Mouse (Mus musculus) hindbrain, embryonic 12.5 days (tissue): ENCODE data around the gene Cntfr. TPM values are rescaled to one million over a fixed set of nuclear protein-coding genes. Genes with fewer than 3 reads are reported as not detected.
"Not testable (repeated sequence)": the region's sequence is repeated elsewhere in the genome, so short reads cannot be mapped to it uniquely, and the experiment has no call there.

ENCODE experiments used
- ATAC-seq: fragments of 200-750 bp; cut with Nextera tagmentation; 2 replicates; pipeline ENCODE4 v1.8.0; 2017; ENCODE audit warnings: moderate TSS enrichment; ENCODE audit not compliant: low FRiP score
- H3K27ac ChIP-seq: fragments of 300-500 bp; sonication (generic); 2 replicates; pipeline ENCODE4 v1.5.1; 2016; ENCODE audit warnings: mild to moderate bottlenecking
- H3K27me3 ChIP-seq: fragments of 300-500 bp; sonication (generic); 2 replicates; pipeline ENCODE4 v1.6.1; 2016; ENCODE audit warnings: mild to moderate bottlenecking
- H3K36me3 ChIP-seq: fragments of 300-500 bp; sonication (generic); 2 replicates; pipeline ENCODE4 v1.6.1; 2016; ENCODE audit warnings: mild to moderate bottlenecking
- H3K4me1 ChIP-seq: fragments of 300-500 bp; sonication (generic); 2 replicates; pipeline ENCODE4 v1.6.1; 2016
- H3K4me2 ChIP-seq: fragments of 300-500 bp; sonication (generic); replicated peaks from 2 replicates; pipeline ENCODE4 v1.6.1; 2016; ENCODE audit warnings: mild to moderate bottlenecking
- H3K4me3 ChIP-seq: fragments of 300-500 bp; sonication (generic); 2 replicates; pipeline ENCODE4 v1.5.1; 2016; ENCODE audit warnings: mild to moderate bottlenecking
- H3K9ac ChIP-seq: fragments of 300-500 bp; sonication (generic); 2 replicates; pipeline ENCODE4 v1.6.1; 2016; ENCODE audit warnings: mild to moderate bottlenecking, moderate library complexity
- H3K9me3 ChIP-seq: fragments of 300-500 bp; sonication (generic); replicated peaks from 2 replicates; pipeline ENCODE4 v1.6.1; 2016; ENCODE audit warnings: mild to moderate bottlenecking
- WGBS: fragments of 180-500 bp; shearing (Covaris S2); methylation state at CpG from one replicate; pipeline ENCODE4 v1.1.7; 2016; 5-methylcytosine and 5-hydroxymethylcytosine counted together
- polyA plus RNA-seq: library from polyadenylated mRNA; unstranded; fragments of >200 nt; fragmentation: Nextera tagmentation; extraction: Ambion mirVana; gene quantifications from 2 replicates; pipeline ENCODE4 v1.2.1, GENCODE M21; 2016

Gene Cntfr
- 28.8 and 35.9 TPM in 2 replicates for polyA plus RNA-seq

DNA sequence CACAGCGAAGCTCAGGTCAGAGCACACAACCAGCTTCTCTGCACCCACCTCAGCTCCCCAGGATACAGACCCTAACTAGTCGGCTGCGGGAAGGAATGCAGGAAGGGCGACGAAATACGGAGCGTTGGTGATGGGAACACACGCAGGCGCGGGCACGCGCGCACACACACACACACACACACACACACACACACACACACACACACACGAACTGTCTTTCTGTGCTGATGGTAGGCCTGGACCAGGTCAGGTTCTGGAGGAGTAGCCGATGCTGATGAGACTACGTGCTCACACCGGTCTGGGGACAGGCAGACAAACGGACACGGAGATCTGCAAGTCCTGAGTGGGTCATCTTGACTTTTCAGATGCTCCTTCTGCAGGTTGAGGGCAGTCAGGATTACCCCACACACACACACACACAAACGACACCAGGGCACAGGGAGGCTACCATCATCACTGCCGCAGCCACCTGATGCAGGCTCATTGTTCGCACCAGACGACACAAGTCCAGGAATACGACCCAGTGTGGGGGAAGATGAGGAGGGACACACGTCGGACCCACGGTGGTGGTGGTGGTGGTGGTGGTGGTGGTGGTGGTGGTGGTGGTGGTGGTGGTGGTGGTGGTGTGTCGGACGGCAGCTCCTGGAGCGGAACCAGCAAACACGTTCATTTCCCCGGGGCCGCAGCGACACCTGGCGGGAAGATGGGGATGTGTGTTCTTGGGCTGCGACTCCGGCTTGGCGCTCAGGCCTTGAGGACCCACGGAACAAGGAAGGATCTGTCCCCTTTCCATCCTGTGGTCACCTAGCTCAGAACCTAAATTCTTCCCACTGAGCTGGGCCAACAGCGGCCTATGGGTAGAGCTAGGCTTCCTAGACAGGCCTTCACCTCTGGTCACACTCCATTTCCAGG lies at the start of gene Cntfr:
TSS of gene Cntfr (minus strand) at position 160 of the 912 bp plus-strand sequence.
- not testable (repeated sequence) for H3K27ac ChIP-seq, H3K9ac ChIP-seq, H3K9me3 ChIP-seq, ATAC-seq, H3K36me3 ChIP-seq, H3K4me1 ChIP-seq, H3K27me3 ChIP-seq
- 17% methylated on average over 28 of the region's 40 CpGs for WGBS
- Histone ChIP-seq H3K4me3 (peak within 1 kb of the TSS; percentile 25; the same call in 1 of the 2 replicates), H3K4me2 (peak within 1 kb of the TSS; percentile 41; the same call in 1 of the 2 replicates)

GRCm38 (mm10) chr4:41745021-41745420 lies 48.1 kb upstream of the Cntfr start:
- H3K9me3 ChIP-seq: peaks cover 10% of the 10 kb centered on the region
- no peak for ATAC-seq
- H3K27me3 ChIP-seq: no peaks in the 10 kb centered on the region
- no peak overlapping the region for H3K27ac ChIP-seq
- H3K9ac ChIP-seq: no peak overlapping the region
- no peak overlapping the region for H3K4me2 ChIP-seq
- H3K4me1 ChIP-seq: peaks cover 8% of the 10 kb centered on the region
- H3K4me3 ChIP-seq: no peak overlapping the region
- 0 out of 2 replicates have a peak, but pooled peaks cover 3% of the 10 kb centered on the region for H3K36me3 ChIP-seq
- 68% methylated on average over 1 of the region's 1 CpGs for WGBS

- 73% methylated on average over 2 of the region's 2 CpGs for WGBS
- Histone ChIP-seq H3K9me3 (peaks cover 10% of the 10 kb centered on the region), H3K27me3 (no peaks in the 10 kb centered on the region), H3K9ac (no peak overlapping the region), H3K4me1 (peaks cover 17% of the 10 kb centered on the region), H3K27ac (no peak overlapping the region), H3K36me3 (peaks cover 6% of the 10 kb centered on the region; the same call in 1 of the 2 replicates), H3K4me3 (no peak overlapping the region), H3K4me2 (no peak overlapping the region)
- no peak for ATAC-seq
These were observed 47.2 kb upstream of the Cntfr start for GRCm38 (mm10) chr4:41744131-41744530.

DNA sequence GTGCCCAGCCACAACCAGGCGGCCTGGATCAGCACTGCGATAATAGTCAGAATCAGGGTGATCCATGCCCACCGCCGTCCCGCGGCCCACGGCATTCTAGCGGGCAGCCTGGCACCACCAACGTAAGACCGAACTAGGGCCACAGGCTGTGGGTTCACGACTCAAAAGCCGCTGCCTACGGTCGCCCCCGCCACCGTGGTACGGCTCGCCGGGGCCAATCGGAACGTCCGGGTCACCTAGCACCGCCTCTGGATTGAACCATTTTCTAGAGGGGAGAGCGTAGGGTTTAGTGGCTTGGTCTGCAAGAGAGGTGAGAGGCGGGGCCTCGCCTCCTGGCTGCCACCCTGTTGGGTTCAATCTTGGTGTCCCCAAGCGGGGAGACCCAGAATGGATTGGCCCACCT lies 44.3 kb upstream of the Cntfr start:
- peak overlapping the region; percentile 87 for H3K27ac ChIP-seq

GRCm38 (mm10) chr4:41740380-41741157 lies 43.7 kb upstream of the Cntfr start:
- Histone ChIP-seq H3K4me1 (peaks cover 17% of the 10 kb centered on the region), H3K36me3 (peaks cover 13% of the 10 kb centered on the region; the same call in 1 of the 2 replicates), H3K4me2 (peak overlapping the region; percentile 90), H3K27me3 (no peaks in the 10 kb centered on the region), H3K9ac (peak overlapping the region; percentile 77), H3K27ac (peak overlapping the region; percentile 87), H3K9me3 (no peaks in the 10 kb centered on the region; the same call in 1 of the 2 replicates), H3K4me3 (peak overlapping the region; percentile 69)
- WGBS: 1% methylated on average over 48 of the region's 48 CpGs
- ATAC-seq: peak; percentile 85

More for the DNA sequence above, 44.3 kb upstream of the Cntfr start:
- H3K36me3 ChIP-seq: peaks cover 13% of the 10 kb centered on the region; the same call in 1 of the 2 replicates
- H3K9me3 ChIP-seq: peaks cover 4% of the 10 kb centered on the region
- ATAC-seq: peak; percentile 97
- H3K4me1 ChIP-seq: peaks cover 17% of the 10 kb centered on the region
- peak overlapping the region; percentile 90 for H3K4me2 ChIP-seq
- under 1% methylated on average over 27 of the region's 27 CpGs for WGBS
- peak overlapping the region; percentile 77 for H3K9ac ChIP-seq
- no peaks in the 10 kb centered on the region for H3K27me3 ChIP-seq
- peak overlapping the region; percentile 69 for H3K4me3 ChIP-seq

- H3K4me1 ChIP-seq: peaks cover 17% of the 10 kb centered on the region
- ATAC-seq: no peak
- 96% methylated on average over 13 of the region's 13 CpGs for WGBS
- no peaks in the 10 kb centered on the region for H3K27me3 ChIP-seq
- H3K36me3 ChIP-seq: peaks cover 13% of the 10 kb centered on the region; the same call in 1 of the 2 replicates
- H3K27ac ChIP-seq: no peak overlapping the region
- H3K4me3 ChIP-seq: no peak overlapping the region
- no peaks in the 10 kb centered on the region; the same call in 1 of the 2 replicates for H3K9me3 ChIP-seq
- H3K4me2 ChIP-seq: peak overlapping the region; percentile 90; the same call in 1 of the 2 replicates
- H3K9ac ChIP-seq: 0 out of 2 replicates have a peak overlapping the region, but pooled peaks have one; percentile 24
These were observed 42.4 kb upstream of the Cntfr start for GRCm38 (mm10) chr4:41739260-41739659.

DNA sequence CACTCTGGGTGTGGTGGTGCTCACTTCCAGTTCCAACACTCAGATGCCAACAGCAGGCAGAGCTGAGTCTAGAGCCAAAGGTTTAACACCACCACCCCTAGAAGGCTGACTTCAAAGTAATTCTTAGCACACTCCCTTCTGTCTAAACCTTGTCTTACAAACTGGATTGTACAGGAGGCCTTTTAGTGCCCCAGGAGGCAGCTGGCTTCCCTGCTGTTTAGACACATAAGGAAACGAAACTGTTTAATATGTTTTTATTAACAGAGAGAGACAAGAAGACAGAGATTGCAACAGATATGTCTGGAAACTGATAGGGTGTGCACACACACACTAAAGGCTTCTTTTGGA lies 41.3 kb upstream of the Cntfr start:
- Histone ChIP-seq H3K4me1 (peaks cover 17% of the 10 kb centered on the region), H3K36me3 (peaks cover 13% of the 10 kb centered on the region; the same call in 1 of the 2 replicates), H3K4me2 (no peak overlapping the region), H3K27ac (no peak overlapping the region), H3K4me3 (no peak overlapping the region), H3K9me3 (no peaks in the 10 kb centered on the region; the same call in 1 of the 2 replicates), H3K27me3 (peaks cover 7% of the 10 kb centered on the region), H3K9ac (no peak overlapping the region)
- WGBS: 53% methylated on average over 1 of the region's 1 CpGs
- ATAC-seq: no peak

DNA sequence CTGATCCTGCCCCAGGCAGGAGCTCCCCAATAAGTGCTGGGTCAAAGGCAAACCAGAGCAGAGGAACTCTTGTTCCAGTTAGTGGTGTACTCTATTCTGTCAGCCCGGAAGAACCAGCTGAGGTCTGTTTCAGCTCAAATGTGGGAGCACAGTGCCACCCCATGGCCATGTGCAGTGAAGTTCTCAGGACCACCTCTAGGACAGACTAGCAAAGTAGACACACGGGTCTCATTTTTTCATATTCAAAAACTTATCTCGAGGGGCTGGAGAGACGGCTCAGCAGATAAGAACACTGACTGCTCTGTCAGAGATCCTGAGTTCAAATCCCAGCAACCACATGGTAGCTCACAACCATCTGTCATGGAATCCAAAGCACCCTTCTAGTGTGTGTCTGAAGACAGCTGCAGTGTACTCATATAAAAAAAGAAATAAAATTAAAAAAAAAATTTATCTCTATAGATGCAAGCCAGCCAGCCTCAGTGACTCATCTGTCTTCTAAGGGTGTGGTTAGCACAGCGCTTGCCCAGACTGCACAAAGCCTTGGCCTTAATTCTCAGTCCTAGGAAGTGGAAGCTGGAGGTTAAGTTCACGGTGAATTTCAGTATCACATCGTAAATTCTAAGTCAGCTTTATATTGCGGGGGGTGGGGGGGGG lies 40.8 kb upstream of the Cntfr start:
- 50% methylated on average over 8 of the region's 8 CpGs for WGBS
- peaks cover 12% of the 10 kb centered on the region for H3K27me3 ChIP-seq
- no peak overlapping the region for H3K4me3 ChIP-seq
- H3K36me3 ChIP-seq: peaks cover 13% of the 10 kb centered on the region; the same call in 1 of the 2 replicates
- H3K4me2 ChIP-seq: no peak overlapping the region
- no peak overlapping the region for H3K9ac ChIP-seq
- 0 out of 2 replicates have a peak, but pooled peaks have one; percentile 12 for ATAC-seq
- no peaks in the 10 kb centered on the region; the same call in 1 of the 2 replicates for H3K9me3 ChIP-seq
- peaks cover 17% of the 10 kb centered on the region for H3K4me1 ChIP-seq
- no peak overlapping the region for H3K27ac ChIP-seq

- 1% methylated on average over 47 of the region's 50 CpGs for WGBS
- no peak for ATAC-seq
- H3K4me2 ChIP-seq: peak within 1 kb of the TSS; percentile 62
- no peaks in the 10 kb centered on the region; the same call in 1 of the 2 replicates for H3K9me3 ChIP-seq
- H3K4me3 ChIP-seq: peak within 1 kb of the TSS; percentile 37
- H3K36me3 ChIP-seq: no peaks in the 10 kb centered on the region
- no peak within 1 kb of the TSS for H3K27ac ChIP-seq
- H3K27me3 ChIP-seq: peaks cover 73% of the 10 kb centered on the region
- H3K9ac ChIP-seq: peak within 1 kb of the TSS; percentile 47
- peaks cover 21% of the 10 kb centered on the region for H3K4me1 ChIP-seq
These were observed 34.3 kb upstream of the Cntfr start, which contains the start of gene Arid3c for GRCm38 (mm10) chr4:41731052-41731765. Gene Arid3c (minus strand): TSS chr4:41731142.

DNA sequence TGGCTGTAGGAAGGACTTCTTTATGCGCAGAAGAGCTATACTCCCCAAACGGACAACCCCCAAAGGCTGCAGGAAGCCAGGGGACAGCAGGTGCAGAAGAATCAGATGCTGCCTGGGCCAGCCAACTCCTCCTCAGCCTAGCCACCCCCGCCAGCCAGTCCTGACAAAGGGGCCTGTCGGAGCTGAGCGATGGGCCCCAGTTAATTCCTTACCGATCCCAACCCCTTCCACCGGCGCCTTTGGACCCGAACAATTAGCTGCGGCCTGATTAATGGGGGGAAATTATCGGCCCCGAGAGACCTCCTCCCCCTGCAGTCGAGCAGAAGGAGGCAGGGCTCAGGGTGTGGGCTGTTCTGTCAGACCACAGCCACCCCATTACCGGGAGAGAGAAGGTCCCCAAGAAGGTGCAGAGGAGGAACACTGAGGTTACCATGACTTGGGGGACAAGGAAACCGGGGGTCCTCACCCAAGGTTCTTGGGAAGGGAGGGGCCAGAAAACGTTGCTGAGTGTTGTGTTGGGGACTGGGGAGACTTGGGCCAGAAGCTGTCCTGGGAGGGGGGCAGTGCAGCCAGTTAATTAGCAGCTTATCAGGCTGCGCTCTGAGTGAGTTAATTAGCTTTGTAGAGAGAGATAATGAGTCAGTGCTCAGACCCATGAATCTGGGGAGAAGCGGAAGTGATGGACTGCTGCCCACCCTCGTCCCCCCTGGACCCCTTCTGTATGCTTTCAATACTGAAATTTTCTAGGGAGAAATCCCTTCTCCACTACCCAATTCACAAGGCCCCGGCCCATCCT lies 30.1 kb upstream of the Cntfr start:
- 11% methylated on average over 20 of the region's 20 CpGs for WGBS
- no peak overlapping the region for H3K4me3 ChIP-seq
- peaks cover 37% of the 10 kb centered on the region for H3K4me1 ChIP-seq
- peaks cover 83% of the 10 kb centered on the region for H3K27me3 ChIP-seq
- no peak overlapping the region for H3K9ac ChIP-seq
- peak overlapping the region; percentile 21 for H3K4me2 ChIP-seq
- no peaks in the 10 kb centered on the region for H3K9me3 ChIP-seq
- peak overlapping the region; percentile 52 for H3K27ac ChIP-seq
- no peaks in the 10 kb centered on the region for H3K36me3 ChIP-seq
- peak; percentile 55 for ATAC-seq
